Mouse (Mus musculus) forebrain, embryonic 16.5 days (tissue): ENCODE measurements around the gene Calr3. TPM values are rescaled to one million over a fixed set of nuclear protein-coding genes. Genes with fewer than 3 reads are reported as not detected.

Experiments
- ATAC-seq: fragments of 200-750 bp; cut with Nextera tagmentation; 2 replicates; pipeline ENCODE4 v1.8.0; 2017; ENCODE audit warnings: mild to moderate bottlenecking, moderate library complexity
- H3K27ac ChIP-seq: fragments of 300-500 bp; sonication (generic); 2 replicates; pipeline ENCODE4 v1.5.1; 2014; ENCODE audit warnings: low read length, control low read depth
- H3K27me3 ChIP-seq: fragments of 300-500 bp; sonication (generic); replicated peaks from 2 replicates; pipeline ENCODE4 v1.6.1; 2014; ENCODE audit warnings: low read length; ENCODE audit not compliant: control insufficient read depth, insufficient read depth
- H3K36me3 ChIP-seq: fragments of 300-500 bp; sonication (generic); 2 replicates; pipeline ENCODE4 v1.6.1; 2014; ENCODE audit not compliant: control insufficient read depth, insufficient read depth
- H3K4me1 ChIP-seq: fragments of 300-500 bp; sonication (generic); replicated peaks from 2 replicates; pipeline ENCODE4 v1.6.1; 2014; ENCODE audit warnings: low read length; ENCODE audit not compliant: control insufficient read depth, insufficient read depth
- H3K4me2 ChIP-seq: fragments of 300-500 bp; sonication (generic); 2 replicates; pipeline ENCODE4 v1.6.1; 2014; ENCODE audit warnings: mild to moderate bottlenecking, low read length, control low read depth
- H3K4me3 ChIP-seq: fragments of 300-500 bp; sonication (generic); replicated peaks from 2 replicates; pipeline ENCODE4 v1.5.1; 2014; ENCODE audit warnings: mild to moderate bottlenecking, low read length, control low read depth
- H3K9ac ChIP-seq: fragments of 300-500 bp; sonication (generic); replicated peaks from 2 replicates; pipeline ENCODE4 v1.6.1; 2014; ENCODE audit warnings: low read depth, low read length, control low read depth
- H3K9me3 ChIP-seq: fragments of 300-500 bp; sonication (generic); 2 replicates; pipeline ENCODE4 v1.6.1; 2016; ENCODE audit warnings: low read length; ENCODE audit not compliant: control insufficient read depth
- WGBS: fragments of 180-500 bp; shearing (Covaris S2); extraction: QIAGEN DNeasy Blood & Tissue Kit; methylation state at CpG from one replicate; pipeline ENCODE4 v1.1.7; 2014; 5-methylcytosine and 5-hydroxymethylcytosine counted together
- polyA plus RNA-seq: library from polyadenylated mRNA; unstranded; fragments of >200 nt; fragmentation: Nextera tagmentation; extraction: Ambion mirVana; gene quantifications from 2 replicates; pipeline ENCODE4 v1.2.1, GENCODE M21; 2015

The Calr3 gene
- polyA plus RNA-seq: 1.1 and 1.3 TPM in 2 replicates

DNA sequence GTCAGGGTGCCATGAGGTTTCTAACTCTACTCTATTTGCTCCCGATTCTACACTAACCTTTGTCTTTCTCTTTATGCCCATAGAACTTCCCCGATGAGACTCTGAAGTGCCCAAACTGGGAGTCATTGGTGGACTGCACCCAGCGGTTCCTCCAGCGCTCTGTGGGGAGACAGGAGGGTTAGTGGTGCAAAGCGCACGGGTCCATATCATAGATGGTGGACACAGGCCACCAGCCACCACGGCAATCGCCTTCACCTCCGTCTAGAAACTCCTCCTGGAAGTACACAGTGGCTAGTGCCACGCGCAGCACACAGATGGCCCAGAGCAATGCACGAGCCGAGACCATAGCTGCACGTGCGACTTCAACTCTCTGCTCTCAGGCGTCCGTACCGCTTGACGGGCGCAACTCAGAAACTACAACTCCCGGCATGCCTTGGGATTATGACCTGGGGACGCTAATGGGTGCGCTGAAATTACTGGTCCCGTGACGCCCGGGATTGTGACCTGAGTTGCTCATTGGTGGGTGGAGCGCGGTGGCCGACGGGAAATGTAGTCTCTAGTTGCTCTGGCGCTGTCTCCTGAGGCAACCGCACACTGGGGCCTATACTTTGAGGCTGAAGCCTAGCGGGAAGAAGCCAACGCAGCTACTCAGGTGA is at the start of gene Calr3, which contains the start of gene 1700030K09Rik:
Gene Calr3 (minus strand): TSS at position 533 of the 656 bp plus-strand sequence.
Gene 1700030K09Rik (plus strand): TSS at position 543 of the 656 bp plus-strand sequence.
- peak; percentile 99 for ATAC-seq
- 5% methylated on average over 34 of the region's 34 CpGs for WGBS

GRCm38 (mm10) chr8:72493381-72493780 is 49.7 kb upstream of the Calr3 start:
- Histone ChIP-seq H3K4me3 (peak overlapping the region; percentile 79), H3K27me3 (no peaks in the 10 kb centered on the region), H3K4me2 (peak overlapping the region; percentile 73), H3K9me3 (no peaks in the 10 kb centered on the region), H3K27ac (peak overlapping the region; percentile 79), H3K9ac (peak overlapping the region; percentile 72), H3K4me1 (peaks cover 29% of the 10 kb centered on the region), H3K36me3 (peaks cover 3% of the 10 kb centered on the region; the same call in 1 of the 2 replicates)
- ATAC-seq: no peak
- 13% methylated on average over 8 of the region's 8 CpGs for WGBS

More for the DNA sequence above, at the start of gene Calr3, which contains the start of gene 1700030K09Rik:
- Histone ChIP-seq H3K9ac (peak within 1 kb of the TSS; percentile 65), H3K4me1 (peaks cover 15% of the 10 kb centered on the region), H3K4me3 (peak within 1 kb of the TSS; percentile 46), H3K4me2 (peak within 1 kb of the TSS; percentile 63), H3K27me3 (no peaks in the 10 kb centered on the region), H3K9me3 (no peaks in the 10 kb centered on the region), H3K27ac (peak within 1 kb of the TSS; percentile 17; the same call in 1 of the 2 replicates), H3K36me3 (no peaks in the 10 kb centered on the region)

GRCm38 (mm10) chr8:72492622-72493081 is 49.0 kb upstream of the Calr3 start:
- H3K27ac ChIP-seq: peak overlapping the region; percentile 79
- no peaks in the 10 kb centered on the region for H3K27me3 ChIP-seq
- H3K4me2 ChIP-seq: peak overlapping the region; percentile 73
- peak; percentile 96 for ATAC-seq
- H3K4me1 ChIP-seq: peaks cover 28% of the 10 kb centered on the region
- WGBS: under 1% methylated on average over 56 of the region's 56 CpGs
- H3K9me3 ChIP-seq: no peaks in the 10 kb centered on the region
- peak overlapping the region; percentile 79 for H3K4me3 ChIP-seq
- H3K36me3 ChIP-seq: peaks cover 3% of the 10 kb centered on the region; the same call in 1 of the 2 replicates
- peak overlapping the region; percentile 78 for H3K9ac ChIP-seq

- H3K27ac ChIP-seq: peak within 1 kb of the TSS; percentile 79
- H3K9me3 ChIP-seq: no peaks in the 10 kb centered on the region
- no peaks in the 10 kb centered on the region for H3K27me3 ChIP-seq
- peak; percentile 52 for ATAC-seq
- peaks cover 3% of the 10 kb centered on the region; the same call in 1 of the 2 replicates for H3K36me3 ChIP-seq
- H3K4me3 ChIP-seq: peak within 1 kb of the TSS; percentile 79
- H3K4me1 ChIP-seq: peaks cover 26% of the 10 kb centered on the region
- peak within 1 kb of the TSS; percentile 90 for H3K4me2 ChIP-seq
- peak within 1 kb of the TSS; percentile 78 for H3K9ac ChIP-seq
- WGBS: under 1% methylated on average over 93 of the region's 98 CpGs
These were observed 48.3 kb upstream of the Calr3 start, which contains the start of gene Slc35e1 for GRCm38 (mm10) chr8:72491680-72492621. Slc35e1 (minus strand) TSS chr8:72492614.

DNA sequence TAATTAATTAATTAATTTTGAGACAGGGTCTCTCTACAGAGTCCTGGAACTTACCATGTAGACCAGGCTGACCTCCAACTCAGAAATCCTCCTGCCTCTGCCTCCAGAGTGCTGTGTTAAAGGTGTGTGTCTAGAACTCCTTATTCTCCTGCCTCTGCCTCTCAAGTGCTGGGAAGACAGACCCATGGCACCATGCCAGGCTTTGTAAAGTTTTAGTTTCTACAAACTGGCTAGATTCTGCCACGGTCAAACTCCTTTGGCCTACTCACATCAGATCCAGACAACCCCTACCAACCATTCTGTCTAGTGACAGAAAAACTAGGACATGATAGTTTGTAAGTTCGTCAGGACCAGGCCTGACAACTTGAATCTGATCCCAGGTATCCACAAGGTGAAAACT is 47.3 kb upstream of the Calr3 start:
- no peak overlapping the region for H3K27ac ChIP-seq
- peaks cover 26% of the 10 kb centered on the region for H3K4me1 ChIP-seq
- no peak for ATAC-seq
- no peaks in the 10 kb centered on the region for H3K9me3 ChIP-seq
- no peak overlapping the region for H3K9ac ChIP-seq
- H3K4me2 ChIP-seq: peak overlapping the region; percentile 90; the same call in 1 of the 2 replicates
- H3K4me3 ChIP-seq: no peak overlapping the region
- 74% methylated on average over 2 of the region's 2 CpGs for WGBS
- H3K27me3 ChIP-seq: no peaks in the 10 kb centered on the region
- H3K36me3 ChIP-seq: 0 out of 2 replicates have a peak, but pooled peaks cover 3% of the 10 kb centered on the region

DNA sequence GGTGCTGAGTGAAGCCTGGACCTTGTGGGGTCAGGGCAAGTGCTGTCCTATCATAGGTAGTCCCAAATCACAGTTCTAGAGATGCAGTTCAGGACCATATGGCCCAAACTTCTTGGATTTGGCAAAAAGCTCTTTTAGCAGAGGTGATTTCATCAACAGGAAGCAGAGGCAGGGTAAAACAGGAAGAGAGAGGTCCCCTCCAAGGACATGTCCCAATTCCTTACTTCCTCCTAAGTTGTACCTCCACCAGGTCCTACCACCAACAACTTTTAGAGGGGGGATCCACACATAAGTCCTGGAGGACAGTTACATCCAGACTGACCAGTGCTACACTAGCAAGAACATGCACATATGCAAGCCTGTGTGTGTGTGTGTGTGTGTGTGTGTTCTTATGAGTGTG is 43.3 kb upstream of the Calr3 start:
- Histone ChIP-seq H3K4me2 (no peak overlapping the region), H3K36me3 (peaks cover 8% of the 10 kb centered on the region; the same call in 1 of the 2 replicates), H3K4me1 (peaks cover 13% of the 10 kb centered on the region), H3K9ac (no peak overlapping the region), H3K4me3 (no peak overlapping the region), H3K27me3 (no peaks in the 10 kb centered on the region), H3K27ac (no peak overlapping the region), H3K9me3 (no peaks in the 10 kb centered on the region)
- ATAC-seq: no peak

- Histone ChIP-seq H3K27ac (no peak overlapping the region), H3K9ac (no peak overlapping the region), H3K4me1 (0 out of 2 replicates have a peak, but pooled peaks cover 3% of the 10 kb centered on the region), H3K36me3 (peaks cover 8% of the 10 kb centered on the region; the same call in 1 of the 2 replicates), H3K9me3 (no peaks in the 10 kb centered on the region), H3K4me2 (no peak overlapping the region), H3K4me3 (no peak overlapping the region), H3K27me3 (no peaks in the 10 kb centered on the region)
- WGBS: 89% methylated on average over 6 of the region's 6 CpGs
- ATAC-seq: no peak
These were observed 42.0 kb upstream of the Calr3 start for GRCm38 (mm10) chr8:72485456-72486199.

- peak within 1 kb of the TSS; percentile 81 for H3K27ac ChIP-seq
- H3K27me3 ChIP-seq: no peaks in the 10 kb centered on the region
- peak within 1 kb of the TSS; percentile 96 for H3K4me3 ChIP-seq
- H3K4me2 ChIP-seq: peak within 1 kb of the TSS; percentile 99
- H3K9me3 ChIP-seq: no peaks in the 10 kb centered on the region
- ATAC-seq: peak; percentile 97
- peaks cover 22% of the 10 kb centered on the region for H3K4me1 ChIP-seq
- peaks cover 18% of the 10 kb centered on the region; the same call in 1 of the 2 replicates for H3K36me3 ChIP-seq
- WGBS: under 1% methylated on average over 79 of the region's 80 CpGs
- H3K9ac ChIP-seq: peak within 1 kb of the TSS; percentile 75
These were observed 31.3 kb upstream of the Calr3 start, which contains the start of gene Cherp for GRCm38 (mm10) chr8:72474826-72475546. Cherp (minus strand) TSS chr8:72475226.
